Mouse (Mus musculus) lung, postnatal 0 days (tissue): ENCODE measurements at regions not wholly inside any gene's neighbourhood (a gene's known extent, or its start where the extent isn't known, plus 50 kb on each side); places are given as distances from the start of the nearest gene placed in this dataset.

Source experiments
- CTCF ChIP-seq: IDR thresholded peaks from 2 replicates; pipeline ENCODE4 v1.5.1; 2016; ENCODE audit warnings: antibody characterized with exemption, mild to moderate bottlenecking
- EP300 ChIP-seq: IDR thresholded peaks from 2 replicates; pipeline ENCODE4 v1.6.1; 2016; ENCODE audit warnings: antibody characterized with exemption, mild to moderate bottlenecking, control low read depth

GRCm38 (mm10) chr9:23150874-23151273 is 72.0 kb upstream of the Bmper start:
- TF ChIP-seq EP300: no peak
- no peak for TF ChIP-seq CTCF
